Mouse (Mus musculus): ENCODE measurements around the gene Arrdc5. TPM values are rescaled to one million over a fixed set of nuclear protein-coding genes. Genes with fewer than 3 reads are reported as not detected.
"Not testable (repeated sequence)": the region's sequence is repeated elsewhere in the genome, so short reads cannot be mapped to it uniquely, and the experiment has no call there.

The Arrdc5 gene
- total RNA-seq, 4 experiments from 2014 or later = not detected

DNA sequence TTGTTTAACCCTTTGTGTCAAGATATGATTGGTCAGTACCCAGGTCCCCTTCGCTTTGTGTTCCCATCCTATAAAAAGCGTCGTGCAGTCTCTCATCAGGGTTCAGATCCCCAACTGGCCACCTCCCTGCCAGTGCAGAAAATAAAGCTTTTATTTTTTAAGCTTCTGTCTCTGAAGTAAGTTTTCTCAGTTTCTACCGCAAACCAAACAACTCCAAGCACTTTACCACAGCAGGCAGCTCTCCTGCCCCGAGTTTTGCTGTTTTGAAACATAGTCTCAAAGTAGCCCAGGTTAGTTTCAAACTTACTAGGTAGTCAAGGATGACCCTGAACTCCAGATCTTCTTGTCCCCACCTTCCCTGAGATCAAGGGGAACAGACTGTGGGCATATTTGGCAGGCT lies 21.7 kb downstream of the Arrdc5 start:
- DNase-seq (ENCODE audit: low spot score in 2 of 2) = no peak

DNA sequence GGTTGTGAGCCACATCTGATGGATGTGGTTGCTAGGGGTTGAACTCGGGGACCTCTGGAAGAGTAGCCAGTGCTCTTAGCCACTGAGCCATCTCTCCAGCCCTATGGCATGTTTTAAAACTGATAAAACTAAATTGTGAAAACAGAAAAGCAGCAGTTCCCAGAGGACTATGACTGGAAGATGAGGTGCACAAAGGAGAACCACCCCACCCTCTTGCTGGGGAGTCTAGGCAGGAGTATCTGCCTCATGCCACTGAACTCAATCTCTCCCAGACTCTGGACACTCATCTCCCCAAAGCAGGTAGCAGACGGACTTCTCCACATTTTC lies 22.6 kb downstream of the Arrdc5 start:
- DNase-seq (ENCODE audit: low spot score in 2 of 2) = no peak

DNA sequence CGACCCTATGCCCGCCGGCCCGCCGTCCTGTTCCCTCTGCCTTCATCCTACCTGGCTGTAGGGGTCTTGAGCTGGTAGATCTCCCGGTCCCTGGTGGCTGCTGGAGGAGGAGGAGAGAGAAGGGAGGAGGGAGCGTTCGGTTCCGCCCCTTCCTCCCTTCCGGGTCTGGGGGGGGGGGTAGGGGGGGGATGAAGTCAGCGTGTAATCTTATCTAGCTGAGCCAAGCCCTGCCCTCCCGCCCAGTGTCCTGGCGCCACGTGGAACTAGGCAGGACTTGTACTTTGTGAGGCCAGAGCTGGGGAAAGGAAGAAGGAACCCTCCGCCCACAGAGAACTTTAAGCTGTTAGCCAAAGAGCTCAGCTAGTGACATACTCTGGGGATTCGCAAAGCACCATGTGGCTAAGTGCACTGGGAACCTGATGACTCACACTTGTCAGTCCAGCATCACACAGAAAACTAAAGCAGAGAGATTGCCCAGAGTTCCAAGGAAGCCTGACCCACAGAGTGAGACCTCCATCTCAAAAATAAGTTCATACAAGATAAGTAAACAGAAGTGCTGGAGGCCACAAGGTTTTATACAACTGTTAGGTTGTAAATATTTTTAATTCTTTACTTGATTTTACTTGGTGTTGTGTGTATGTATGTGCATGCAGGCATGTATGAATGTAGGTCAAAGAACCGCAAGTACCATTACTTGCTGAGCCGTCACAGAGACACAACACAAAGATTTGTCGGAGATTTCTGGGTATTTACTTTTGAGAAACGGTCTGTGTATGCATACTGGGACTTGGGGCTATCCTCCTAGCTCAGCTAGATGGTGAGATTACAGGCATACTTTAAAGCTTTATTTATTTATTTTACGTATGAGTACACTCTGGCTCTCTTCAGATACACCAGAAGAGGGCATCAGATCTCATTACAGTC lies 23.2 kb downstream of the Arrdc5 start, which contains the start of gene Ticam1:
Ticam1 (minus strand) TSS at position 144 of the 924 bp plus-strand sequence.
- peak; percentile 87 to 94 for DNase-seq (ENCODE audit: low spot score in 2 of 2)

DNA sequence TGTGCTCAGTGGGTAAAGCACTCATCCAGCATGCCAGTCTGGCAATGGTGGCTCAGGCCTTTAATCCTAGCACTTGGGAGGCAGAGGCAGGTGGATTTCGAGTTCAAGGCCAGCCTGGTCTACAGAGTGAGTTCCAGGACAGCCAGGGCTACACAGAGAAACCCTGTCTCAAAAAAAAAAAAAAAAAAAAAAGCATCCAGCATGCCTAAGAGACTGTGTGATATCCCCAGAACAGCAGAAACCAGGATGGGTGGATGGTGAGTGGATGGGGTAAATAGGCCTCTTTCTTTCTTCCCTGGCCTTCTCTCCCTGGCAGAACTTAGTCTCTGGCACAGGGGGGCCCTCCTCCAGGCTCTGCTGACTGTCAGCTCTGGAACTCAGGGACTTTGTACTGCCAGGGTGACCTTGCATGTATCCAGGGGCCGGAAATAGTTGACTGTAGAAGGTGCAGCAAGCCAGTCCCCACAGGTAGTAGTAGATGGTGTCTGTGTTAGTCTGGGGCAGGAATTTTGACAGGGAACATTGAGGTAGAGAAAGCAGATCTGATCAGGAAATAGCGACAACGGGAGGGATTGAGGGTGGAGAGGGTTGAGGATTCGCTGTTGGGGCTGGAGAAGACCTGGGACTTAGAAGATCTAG lies 24.1 kb downstream of the Arrdc5 start:
- DNase-seq (ENCODE audit: low spot score in 2 of 2) = no peak

DNA sequence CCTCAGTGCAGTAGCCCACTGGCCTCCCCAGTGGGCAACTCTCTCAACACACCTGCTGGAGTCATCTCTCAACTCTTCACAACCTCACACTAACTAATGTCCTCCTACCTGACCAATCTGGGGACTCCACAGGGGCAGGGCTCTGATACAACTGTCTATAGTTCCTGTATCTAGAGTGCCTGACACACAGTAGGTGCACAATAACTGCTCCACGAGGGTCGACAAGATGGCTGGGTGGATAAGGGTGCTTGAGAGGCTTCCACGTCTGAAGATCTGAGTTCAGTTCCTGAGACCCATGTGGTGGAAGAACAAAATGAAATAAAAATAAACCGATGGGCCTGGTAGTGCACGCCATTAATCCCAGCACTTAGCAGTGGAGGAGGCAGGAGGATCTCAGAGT lies 26.1 kb downstream of the Arrdc5 start:
- no peak for DNase-seq (ENCODE audit: low spot score in 2 of 2)

DNA sequence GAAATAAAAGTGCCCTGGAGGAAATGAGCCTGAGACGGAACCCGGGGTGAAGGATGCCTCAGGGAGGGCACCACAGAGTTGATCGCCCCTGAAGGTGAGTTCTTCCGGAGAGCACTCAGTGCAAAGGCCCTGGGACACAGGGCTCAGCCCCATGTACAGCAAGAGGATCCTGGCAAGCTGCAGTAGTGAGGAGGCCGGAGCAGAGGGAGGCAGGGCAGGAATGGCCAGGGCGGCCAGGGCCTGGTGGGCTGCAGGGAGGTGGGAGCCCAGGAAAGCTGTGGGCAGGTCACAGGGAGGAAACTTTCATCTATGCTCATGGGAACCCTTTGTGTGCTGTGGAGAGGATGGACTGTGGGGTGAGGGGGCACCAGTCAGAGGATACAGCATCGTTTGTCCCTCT lies 26.6 kb downstream of the Arrdc5 start:
- DNase-seq (ENCODE audit: low spot score in 2 of 2) = no peak

DNA sequence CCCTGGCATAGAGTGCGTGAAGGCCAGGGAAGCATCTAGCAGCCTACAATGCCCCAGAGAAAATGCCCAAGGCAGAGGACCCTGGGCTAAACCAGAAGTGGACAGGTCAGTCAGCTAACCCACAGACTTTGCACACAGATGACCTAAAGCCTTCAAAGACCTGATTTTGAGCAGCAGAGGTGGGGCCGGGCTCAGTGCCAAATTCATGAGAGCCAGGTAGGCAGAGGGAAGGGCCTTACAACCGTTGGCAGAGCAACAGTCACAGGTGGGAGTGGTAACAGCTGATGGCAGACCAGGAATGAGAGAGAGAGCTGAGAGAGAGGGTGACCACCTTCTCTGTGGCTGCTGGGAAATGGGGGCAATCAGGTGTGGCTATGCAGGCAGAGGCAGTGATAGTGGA lies 27.4 kb downstream of the Arrdc5 start:
- DNase-seq (ENCODE audit: low spot score in 2 of 2) = no peak

DNA sequence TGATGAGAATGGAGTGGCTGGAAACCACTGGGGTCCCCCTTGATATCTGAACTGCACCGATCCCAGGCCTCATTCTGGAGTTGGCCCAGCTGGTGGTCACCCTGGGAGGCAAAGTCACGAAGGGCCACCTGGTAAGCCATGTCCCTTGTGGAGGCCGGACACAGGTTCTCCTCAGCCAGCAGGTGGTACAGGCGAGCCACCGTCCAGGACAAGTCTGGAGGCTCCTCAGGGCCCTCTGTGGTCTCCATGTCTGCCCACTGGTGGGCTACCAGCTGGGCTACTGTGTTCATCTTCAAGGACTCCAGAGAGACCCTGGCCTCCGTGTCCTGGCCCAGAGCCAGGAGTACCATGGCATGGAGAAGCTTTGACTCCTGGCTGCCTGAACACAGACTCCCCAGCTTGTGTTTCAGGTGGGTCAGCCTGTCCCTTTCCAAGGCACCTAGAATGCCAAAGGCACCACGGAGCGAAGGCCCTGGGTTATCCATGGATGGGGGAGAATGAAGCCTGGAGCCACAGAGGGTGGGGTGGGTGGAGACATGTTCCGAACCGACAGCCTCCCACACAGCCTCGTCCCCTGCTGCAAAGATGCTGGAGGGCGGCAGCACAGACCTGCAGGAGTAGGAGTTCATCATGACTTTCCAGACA lies 28.4 kb downstream of the Arrdc5 start:
- DNase-seq (ENCODE audit: low spot score in 2 of 2) = no peak

DNA sequence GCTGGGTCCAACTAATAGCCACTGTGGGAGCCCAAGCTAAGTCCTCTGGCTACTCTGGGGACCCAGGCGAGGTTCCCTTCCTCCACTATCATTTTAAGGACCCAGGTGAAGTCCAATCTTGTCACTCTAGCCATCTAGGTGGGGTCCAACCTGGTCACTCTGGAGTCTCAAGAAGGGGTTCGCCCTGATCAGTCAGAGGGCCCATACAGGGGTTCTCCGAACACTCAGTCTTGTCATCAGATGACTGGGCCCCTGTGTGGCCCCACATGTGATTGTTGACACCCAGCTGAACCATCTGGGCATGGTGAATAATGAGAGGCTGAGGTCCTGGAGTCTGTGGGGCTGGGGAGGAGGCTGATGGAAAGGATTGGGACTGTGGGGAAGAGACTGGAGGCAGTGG lies 30.3 kb downstream of the Arrdc5 start:
- no peak for DNase-seq (ENCODE audit: low spot score in 2 of 2)

DNA sequence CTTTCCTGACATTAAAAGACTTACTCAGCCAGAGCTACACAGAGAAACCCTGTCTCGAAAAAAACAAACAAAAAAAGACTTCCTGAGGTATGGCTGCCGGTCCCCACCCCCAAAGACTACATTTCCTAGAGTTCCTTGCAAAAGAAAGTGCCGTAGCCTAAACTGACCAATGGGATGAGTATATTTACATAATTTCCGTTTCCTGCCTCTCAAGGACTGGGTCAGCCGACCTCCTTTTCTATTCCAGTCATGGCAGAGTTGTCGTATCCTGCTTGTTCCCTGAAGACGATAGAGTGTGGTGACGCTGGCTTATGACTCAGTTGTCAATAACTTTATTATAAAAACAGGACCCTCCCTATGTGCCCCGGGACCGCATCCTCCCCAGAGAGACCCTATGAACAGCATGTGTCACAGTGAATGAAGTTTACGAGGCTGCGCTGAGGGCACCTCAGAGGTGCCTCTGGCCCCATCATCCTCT lies 30.9 kb downstream of the Arrdc5 start:
- DNase-seq (ENCODE audit: low spot score in 2 of 2) = no peak

DNA sequence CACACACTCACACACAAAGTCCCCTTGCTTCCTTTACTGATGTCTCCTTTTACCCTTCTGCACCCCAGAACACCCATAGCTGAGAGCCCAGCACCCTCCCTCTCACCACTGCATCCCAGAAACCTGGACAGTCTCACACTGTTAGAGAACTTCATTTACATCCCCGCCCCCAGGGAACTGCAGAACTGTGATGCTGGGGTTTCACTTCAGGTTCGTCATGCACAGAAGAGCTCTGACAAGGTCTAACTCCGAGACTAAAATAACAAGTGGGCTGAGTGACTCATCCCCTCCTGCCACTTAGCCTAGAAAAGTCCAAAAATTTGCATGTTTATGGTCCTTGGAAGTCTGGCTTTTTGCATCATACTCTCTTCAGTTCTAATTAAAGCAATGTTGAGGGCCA lies 33.8 kb downstream of the Arrdc5 start:
- DNase-seq (ENCODE audit: low spot score in 2 of 2) = no peak

DNA sequence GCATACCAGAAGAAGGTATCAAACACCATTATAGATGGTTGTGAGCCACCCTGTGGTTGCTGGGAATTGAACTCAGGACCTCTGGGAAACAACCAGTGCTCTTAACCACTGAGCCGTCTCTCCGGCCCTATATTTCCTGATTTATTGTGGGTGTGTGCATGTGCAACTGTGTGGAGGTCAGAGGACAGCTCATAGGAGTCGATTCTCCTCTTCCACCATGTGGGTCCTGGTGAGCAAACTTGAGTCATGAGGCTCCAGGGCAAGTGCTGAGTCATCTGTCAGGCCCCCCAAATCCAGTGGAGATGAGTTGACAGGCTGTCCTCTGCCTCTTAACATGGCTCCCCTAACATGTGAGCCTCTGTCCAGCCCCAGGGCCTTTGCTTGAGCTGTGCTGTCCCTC lies 34.2 kb downstream of the Arrdc5 start:
- DNase-seq (ENCODE audit: low spot score in 2 of 2) = no peak

DNA sequence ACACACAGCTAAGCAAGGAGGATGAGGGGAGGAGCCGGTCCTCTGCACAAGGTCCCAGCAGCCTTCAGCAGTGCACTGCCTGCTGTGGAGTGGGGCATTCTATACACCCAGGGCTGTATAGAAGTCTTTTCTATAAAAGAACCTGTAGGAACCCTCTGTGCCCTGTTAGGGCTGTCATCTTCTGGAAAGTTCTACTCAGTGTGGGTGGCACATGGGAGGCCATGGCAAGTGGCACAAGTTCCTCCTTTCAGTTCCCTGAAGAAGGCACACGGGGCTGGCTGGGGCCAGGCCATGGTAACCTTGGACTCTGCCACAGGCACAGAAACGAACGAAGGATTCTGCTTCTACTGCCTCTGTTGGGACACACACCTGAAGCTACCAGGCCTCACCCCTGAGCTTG lies 35.1 kb downstream of the Arrdc5 start:
- no peak for DNase-seq (ENCODE audit: low spot score in 2 of 2)

DNA sequence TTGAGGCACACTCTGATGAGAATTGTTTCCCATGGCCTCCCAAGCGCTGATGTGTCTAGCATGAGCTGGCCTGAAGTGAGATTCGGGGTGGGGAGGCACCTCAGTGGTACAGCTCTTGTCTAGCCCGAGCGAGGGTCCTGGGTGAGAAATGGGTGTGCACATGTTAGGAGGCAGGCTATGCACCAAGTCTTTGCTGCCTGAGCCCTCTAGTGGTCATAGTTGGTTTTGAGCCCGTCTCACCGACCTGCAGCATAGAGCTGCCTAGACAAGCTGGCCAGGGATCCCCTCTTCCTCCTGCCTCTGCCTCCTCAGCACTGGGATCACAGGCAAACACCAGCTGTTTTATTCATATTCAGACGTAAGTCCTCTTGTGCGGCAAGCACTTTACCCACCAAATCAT lies 36.1 kb downstream of the Arrdc5 start:
- DNase-seq (ENCODE audit: low spot score in 2 of 2) = peak; percentile 74 to 76

DNA sequence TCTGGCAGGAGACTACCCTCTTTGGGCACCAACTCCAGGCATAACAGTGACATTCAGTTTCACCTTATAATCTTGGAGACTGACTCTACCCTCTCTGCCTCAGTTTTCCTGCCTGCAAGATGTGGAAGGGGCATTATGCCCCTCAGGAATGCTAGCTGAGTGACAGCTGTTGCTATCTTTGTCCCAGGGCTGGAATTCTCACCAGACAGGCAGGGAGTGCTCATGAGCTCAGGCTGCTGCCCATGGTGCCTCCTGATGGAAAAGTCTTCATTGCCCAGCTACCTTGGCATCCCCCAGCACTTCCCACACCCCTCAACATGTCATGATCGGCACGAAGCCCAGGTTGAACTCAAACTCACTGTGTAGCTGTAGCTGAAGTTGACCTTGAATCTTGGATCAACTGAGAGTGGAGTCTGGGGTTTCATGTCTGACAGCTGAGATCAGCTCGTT lies 37.4 kb downstream of the Arrdc5 start:
- peak; percentile 63 to 77 for DNase-seq (ENCODE audit: low spot score in 2 of 2)

DNA sequence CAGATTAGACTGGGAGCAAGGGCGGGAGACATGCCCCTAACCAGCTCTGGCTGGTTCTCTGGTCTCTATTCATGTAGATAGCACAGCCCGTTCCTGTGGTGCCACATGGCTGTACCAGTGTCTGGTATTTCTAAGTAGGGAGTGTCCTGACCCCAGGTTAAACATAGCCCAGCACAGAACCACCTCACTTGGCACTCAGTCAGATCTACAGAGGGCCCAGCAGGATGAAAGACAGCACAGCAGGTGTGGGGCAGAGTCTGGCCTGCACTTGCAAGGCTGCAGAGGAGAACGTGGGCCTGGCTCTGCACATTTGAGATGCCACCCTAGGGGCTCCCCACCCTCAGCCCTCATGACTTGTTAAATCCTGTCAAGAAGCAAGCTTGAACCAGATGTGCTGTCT lies 38.9 kb downstream of the Arrdc5 start:
- peak; percentile 75 to 81 for DNase-seq (ENCODE audit: low spot score in 2 of 2)

DNA sequence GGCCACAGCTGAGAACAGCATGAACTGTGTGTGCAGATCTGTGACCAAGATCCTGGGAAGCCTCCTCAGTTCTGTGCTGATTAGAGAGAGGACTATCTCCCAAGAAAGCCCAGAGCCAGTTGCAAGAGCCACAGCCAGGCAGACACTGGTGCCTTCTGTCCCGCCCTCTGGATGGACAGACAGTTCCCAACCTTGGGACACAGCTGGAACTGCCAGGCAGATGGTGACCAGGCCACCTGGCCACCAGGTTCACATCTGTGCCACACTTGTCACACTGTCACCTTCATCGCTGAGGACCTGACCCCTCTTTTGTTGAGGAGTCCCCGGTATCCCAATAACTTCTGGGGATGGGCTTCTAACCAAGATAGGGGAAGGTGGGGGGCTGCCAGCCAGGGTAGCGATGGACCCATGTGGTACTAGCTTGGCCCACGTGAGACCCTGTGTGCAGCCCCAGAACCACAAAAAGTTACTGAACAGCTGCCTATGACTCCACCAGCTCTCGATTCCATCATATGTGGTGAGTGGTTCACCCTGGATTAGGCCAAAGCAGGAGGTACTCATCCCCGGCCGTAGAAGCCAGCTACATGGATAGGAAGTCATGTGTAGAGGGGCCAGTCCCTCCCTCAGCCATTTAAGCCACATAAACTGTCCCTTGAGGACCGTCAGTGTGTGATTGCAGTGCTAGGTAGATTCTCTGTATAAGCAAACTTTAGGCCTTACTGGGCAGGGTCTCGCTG lies 40.6 kb downstream of the Arrdc5 start:
- DNase-seq (ENCODE audit: low spot score in 2 of 2) = no peak

DNA sequence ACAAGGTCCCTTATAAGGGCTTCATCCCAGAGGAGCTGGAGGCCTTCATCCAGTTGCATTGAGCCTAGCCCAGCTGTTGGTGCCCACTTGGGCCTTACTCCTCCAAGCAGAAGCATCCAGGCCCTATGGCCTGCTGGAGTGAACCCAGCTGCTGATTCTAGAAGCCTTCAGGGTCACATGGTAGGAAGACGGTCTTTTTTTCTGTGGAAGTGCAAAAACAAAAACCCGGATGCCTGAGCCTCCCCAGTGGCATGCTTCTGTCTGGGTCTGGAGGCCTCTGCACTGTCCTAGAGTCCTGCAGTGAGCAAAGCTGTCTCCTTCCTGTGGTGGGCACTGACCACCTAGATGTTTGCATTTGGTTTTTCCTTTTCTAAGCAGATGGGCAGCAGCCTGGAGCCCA lies 41.3 kb downstream of the Arrdc5 start:
- not testable (repeated sequence) for DNase-seq (ENCODE audit: low spot score in 2 of 2)

DNA sequence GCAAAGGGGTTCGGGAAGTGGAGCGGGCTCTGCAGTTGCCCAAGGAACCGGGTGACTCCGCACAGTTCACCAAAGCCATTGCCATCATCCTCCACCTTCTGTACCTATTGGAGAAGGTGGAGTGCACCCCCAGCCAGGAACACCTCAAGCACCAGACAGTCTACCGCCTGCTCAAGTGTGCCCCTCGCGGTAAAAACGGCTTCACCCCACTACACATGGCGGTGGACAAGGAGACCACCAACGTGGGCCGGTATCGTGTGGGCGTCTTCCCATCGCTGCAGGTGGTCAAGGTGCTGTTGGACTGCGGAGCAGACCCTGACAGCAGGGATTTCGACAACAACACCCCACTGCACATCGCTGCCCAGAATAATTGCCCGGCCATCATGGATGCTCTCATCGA lies 41.8 kb downstream of the Arrdc5 start:
- not testable (repeated sequence) for DNase-seq (ENCODE audit: low spot score in 2 of 2)

DNA sequence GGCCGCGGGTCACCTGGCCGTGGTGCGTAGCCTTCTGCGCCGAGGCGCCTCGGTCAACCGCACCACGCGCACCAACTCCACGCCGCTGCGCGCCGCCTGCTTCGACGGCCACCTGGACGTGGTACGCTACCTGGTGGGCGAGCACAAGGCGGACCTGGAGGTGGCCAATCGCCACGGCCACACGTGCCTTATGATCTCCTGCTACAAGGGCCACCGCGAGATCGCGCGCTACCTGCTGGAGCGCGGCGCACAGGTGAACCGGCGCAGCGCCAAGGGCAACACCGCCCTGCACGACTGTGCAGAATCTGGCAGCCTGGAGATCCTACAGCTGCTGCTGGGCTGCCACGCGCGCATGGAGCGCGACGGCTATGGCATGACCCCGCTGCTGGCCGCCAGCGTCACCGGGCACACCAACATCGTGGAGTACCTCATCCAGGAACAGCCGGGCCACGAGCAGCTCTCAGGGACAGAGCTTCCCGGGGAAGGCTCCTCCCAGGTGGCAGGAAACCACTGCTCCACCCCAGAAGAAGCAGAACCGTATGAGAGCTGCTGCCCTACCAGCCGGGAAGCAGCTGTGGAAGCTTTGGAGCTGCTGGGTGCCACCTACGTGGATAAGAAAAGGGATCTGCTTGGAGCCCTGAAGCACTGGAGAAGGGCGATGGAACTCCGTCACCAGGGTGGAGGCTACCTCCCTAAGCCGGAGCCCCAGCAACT lies 42.7 kb downstream of the Arrdc5 start:
- DNase-seq (ENCODE audit: low spot score in 2 of 2) = peak in 1 of 2 experiments; percentile 42

All from gastrocnemius, adult 8-10 months (tissue).